Mouse (Mus musculus) c-Kit-positive CD71-positive TER-119-positive erythroid progenitor cells, embryonic 14.5 days (primary cell): ENCODE measurements at regions not wholly inside any gene's neighbourhood (a gene's known extent, or its start where the extent isn't known, plus 50 kb on each side); places are given as distances from the start of the nearest gene placed in this dataset.

Experiments used
- DNase-seq: peaks from one replicate; pipeline ENCODE4 v3.0.0-alpha.2; 2013; ENCODE audit warnings: low spot score

DNA sequence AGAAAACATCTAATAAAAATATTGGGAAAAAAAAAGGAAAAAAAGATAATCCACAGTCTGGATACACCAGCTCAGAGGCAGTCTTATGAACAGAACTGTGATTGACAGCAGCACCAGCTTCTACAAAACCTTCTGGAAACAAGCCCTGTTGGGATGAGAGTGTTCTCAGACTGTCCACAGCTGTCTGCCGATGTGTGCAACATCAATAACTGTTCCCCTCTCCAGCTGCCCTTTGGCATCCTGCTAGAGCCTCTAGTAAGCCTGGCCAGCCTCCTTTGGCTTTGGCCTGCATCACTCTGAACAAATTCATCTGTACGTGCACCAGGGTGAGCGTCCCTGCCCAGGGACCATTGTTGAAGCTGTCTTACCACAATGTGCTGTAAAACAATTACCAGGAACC, 137.0 kb upstream of the Irs2 start:
- DNase-seq = no peak

DNA sequence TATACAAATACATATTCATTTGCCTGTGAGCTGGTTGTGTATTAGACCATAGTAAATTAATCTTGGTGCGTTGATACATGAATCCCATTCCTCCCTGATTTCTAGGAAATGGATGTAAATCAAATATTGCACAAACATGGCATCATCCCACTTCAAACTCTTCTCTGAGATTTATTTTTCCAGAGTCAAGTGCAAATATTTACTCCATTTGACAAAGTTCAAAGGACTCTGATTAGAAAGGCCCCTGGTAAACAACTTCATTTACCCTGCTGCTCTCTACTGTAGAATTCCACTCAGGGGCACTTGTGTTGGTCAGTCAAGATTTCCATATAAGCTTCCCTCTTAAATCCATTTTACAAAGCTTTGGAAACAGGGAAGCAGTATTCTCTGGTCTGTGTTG, 132.3 kb upstream of the Irs2 start:
- no peak for DNase-seq

DNA sequence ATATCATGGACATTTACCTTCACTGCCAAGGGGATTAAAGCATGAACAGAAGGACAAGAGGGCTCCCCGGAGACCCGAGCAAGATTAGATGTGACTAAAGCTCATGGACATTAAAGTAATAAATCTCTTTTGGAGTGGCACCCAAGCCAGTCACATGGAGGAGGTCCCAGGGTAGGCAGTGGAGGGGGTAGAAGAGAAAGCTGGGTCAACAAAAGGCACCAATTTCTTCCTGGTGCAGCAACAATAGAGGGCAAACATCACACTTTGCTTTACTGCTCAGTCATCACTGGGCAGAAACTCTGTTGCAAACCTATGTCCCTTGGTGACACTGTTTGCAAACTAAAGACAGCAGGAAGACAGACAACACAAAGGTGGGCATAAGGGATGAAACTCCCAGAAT, 131.0 kb upstream of the Irs2 start:
- DNase-seq = no peak

DNA sequence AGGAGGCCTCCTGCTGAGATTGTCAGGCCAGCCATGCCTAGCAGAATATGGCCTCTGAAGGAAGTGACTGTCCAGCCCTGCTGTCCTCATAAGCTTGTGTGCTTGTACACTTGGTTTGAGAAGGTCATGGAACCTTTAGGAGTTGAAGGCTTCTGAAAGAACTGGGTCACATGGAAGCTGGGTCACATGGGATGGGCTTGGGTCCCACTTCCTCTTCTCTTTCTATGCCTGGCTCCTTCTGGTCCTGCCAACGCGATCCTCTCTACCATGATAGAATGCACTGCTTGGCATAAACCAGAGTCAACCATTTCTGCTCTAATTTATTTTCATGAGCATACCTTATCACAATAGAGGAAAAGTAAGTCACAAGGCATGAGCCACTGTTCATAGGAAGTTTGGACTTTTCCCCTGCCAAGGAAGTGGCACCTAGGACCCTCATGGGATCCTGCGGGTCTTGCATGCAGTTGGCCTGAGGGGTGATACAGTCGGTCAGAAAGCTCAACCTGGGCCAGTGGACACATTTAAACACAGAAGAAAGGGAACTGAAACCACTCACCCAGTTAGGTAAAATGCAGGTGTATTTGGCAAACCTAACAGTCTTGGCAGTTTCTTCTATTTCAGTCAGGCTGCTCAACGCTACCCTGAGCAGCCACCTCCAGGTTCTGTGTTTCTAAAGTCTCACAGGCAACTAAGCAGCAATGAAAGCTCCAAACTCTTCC, 130.2 kb upstream of the Irs2 start:
- no peak for DNase-seq

DNA sequence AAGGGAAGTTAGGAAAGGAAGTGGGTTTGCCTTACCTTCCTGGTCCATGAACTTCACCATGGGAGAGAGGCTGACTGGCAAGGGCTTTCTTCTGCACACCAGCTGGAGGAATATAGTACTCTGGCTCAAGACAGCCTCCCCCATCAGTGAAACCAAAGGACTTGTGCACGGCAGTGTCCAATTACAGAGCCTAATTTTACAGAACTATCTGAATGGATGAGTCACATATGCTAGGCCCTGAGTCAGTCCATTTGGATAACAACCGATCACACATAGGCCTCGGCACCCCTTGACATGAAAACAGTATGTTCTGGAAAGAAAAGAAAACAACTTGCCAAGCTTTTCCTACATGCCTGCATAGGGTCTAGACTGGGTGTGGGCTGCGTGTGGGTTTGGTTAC, 128.3 kb upstream of the Irs2 start:
- no peak for DNase-seq

DNA sequence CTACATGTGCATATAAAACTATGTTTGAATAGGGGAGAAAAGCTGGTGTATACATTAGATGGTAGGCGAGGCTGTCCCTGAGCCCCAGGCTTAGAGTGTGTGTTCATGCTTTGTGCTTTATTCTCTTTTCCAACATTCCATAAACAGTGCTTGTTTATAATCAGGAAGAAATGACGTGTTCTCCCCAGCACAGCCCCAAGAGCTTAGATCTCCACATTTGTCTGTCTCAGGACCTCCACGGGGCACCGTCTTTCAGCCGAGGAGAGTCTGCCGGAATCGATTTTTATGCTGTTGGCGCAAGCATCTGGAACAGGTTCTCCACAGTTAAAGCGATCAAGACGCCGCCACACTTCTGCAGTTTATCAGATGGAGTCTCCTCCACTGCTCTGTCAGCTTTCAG, 126.9 kb upstream of the Irs2 start:
- DNase-seq = no peak

DNA sequence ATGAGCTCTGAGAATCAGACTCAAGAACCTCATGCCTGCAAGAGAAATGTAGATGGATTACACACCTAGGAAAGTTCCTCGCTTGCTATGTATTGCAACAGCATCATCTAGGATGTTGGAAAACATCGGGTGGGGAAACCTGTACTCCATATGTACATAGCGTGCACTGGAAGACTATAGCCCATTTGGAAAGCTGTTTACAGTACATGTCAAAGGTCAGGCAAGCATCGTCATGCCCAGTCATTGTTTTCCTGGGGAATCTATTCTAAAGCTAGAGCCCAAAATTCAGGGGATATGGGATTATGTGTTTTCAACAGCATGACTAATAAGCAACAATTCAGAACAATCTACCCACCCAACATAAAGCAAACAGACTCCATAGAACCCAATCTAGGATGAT, 126.3 kb upstream of the Irs2 start:
- no peak for DNase-seq

DNA sequence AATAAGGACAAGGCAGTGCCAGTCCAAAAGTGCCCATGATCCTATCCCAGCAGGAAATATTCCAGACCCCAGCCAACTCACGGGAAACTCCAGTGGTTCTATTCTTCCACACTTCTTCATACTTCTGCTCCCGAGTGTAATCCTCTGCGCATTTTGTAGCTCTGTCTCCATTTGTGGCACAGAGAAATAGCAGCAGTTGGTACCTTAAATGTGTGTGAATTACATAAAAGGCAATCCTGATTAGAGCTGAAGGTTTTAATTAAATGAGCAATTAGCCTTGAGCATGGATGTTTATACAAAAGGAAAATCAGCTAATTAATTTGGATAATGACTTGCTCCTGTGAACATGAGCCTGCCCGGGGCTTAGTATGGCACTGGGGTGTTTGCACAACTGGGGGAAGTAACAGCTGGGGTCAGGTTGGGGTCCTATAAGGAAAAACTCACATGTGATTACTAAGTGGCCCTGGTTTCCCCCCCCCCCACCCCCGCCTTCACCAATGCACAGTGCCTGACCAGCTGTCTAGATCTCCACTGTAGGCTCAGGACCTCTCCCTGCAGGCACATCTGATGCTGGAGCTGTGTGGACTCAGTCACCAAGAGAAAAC, 110.9 kb upstream of the Irs2 start:
- no peak for DNase-seq

DNA sequence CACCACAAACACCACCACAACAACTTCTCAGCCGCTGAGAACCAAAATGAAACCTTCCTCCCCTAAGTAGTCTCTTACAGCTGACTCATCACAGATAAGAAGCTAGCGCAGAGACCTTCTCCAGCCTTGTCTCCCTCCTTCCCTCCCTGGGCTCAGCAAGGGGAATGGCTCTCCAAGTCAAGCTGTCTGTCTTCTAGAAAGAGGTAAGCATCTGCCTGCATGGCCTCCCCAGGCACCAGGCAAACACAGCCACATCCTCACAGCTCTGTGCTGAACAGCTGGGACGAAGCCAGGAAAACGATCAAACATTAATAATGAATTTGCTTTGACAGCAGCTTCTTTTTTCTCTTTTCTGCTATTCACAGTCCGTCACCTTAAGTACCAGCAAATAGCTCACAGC, 108.3 kb upstream of the Irs2 start:
- DNase-seq = no peak

DNA sequence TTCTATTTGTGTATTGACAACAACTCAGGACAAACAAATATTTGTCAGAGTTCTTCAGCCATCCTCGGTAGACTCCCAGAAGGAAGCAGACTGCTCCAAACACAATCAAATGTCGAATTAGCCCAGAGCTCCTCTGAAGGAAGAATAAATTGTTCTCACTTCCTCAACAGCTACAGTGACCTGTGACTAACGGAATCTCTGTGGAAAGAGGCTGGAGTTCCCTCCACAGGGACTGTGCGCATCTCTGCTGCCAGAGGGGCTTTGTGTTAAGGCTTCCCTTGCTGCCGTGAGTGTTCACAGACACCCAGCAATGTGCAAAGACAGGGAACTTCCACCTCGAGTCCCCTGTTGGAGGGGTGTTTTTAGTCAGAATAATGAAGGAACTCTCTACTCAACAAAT, 107.0 kb upstream of the Irs2 start:
- DNase-seq = no peak

DNA sequence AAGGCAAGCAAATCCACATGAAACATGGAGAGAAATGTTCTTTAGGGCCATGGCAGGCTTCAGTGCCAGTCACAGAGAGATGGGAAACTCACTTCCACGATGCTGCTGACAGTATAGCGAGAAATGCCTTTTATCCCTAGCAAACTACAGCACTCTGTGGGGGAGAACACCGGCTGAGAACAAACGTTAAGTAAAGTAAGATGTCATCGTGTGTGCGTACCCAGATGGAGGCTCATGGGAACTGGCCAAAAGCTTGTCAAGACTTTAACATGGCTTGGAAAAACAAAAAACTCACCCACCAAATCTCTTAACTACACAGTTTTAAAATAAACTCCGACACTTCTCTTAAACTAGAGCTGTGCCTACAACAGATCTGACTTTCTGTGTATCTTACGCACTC, 106.3 kb upstream of the Irs2 start:
- DNase-seq = no peak

DNA sequence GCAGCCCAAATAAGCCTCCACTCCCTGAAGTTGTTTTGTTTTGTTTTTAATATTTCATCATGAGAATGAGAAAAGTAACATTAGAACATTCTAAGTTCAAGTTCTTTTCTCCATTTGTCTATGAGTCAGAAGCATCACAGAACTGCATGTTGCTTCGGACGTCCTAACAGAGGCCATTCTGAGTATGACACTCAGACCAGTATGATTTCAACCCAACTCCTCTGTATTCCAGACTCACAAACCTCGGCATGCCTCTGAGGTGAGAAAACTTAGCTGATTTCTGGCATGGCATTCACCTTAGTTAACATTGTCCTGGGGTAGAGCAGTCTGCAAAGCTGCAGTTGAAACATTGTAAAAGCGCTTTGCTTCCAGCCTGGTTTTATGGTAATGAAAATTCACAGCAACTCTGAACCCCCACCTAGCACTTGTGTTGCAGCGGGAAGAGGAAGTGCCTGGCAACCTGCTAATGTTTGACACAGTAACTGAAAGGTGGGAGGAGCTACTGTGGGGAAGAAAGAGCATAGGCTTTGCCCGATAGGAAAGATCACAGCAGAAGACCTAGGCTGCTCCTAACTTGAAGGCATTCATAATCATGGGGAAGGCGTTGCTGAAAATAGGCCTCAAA, 104.8 kb upstream of the Irs2 start:
- no peak for DNase-seq

DNA sequence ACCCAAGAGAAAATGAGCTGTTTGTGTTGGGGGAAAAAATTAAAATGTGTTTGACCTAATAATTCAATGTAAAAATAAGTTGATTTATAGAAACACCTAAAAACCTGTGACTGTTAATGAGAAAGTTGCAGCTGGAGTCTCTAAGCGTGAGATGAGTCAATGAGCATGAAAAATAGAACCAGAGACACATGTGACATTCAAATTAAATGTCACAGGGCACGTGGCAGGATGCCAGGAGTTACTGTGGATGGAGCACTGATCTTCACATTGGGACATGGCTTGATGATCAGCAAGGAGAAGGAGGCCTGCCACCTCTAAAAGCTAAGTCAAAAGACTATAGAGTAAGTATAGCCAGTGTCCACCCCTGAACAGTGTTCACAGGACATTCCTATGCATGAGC, 103.7 kb upstream of the Irs2 start:
- DNase-seq = no peak

DNA sequence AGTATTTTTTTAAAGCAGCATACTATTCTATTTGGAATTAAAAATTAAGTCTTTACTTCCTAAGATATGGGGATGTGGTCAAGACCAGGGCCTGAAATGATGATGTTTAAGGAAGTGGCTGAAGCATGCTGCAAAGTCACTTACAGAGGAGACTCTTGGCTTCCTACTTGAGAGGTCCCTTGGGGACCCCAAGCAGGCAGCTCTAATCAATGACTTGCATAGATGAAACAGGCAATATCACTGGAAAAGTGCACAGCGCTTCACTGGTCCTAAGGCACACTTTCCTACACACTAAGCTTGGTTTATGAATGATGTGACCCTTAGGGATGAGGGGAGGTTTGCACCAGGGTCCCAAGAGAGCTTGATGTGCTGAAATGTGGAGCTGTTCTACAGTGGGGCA, 99.2 kb upstream of the Irs2 start:
- DNase-seq = no peak

DNA sequence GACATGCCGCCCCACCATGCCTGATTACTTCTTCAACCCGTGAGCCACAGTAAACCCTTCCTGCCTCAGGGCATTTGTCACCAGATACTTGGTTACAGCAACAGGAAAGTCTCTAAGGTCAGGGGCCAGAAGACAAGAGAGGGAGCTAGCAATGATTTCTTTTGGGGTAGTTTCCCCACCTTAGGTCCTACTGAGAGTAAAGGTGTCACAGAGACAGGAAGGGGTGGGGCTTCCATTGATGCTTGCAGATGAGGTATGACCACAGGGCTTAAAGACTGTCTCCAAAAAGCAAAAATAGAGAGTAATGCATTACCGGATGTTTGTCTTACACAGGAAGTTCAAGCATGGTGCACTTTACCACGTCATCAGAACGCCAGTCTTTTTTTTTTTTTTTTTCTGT, 98.8 kb upstream of the Irs2 start:
- DNase-seq = no peak

DNA sequence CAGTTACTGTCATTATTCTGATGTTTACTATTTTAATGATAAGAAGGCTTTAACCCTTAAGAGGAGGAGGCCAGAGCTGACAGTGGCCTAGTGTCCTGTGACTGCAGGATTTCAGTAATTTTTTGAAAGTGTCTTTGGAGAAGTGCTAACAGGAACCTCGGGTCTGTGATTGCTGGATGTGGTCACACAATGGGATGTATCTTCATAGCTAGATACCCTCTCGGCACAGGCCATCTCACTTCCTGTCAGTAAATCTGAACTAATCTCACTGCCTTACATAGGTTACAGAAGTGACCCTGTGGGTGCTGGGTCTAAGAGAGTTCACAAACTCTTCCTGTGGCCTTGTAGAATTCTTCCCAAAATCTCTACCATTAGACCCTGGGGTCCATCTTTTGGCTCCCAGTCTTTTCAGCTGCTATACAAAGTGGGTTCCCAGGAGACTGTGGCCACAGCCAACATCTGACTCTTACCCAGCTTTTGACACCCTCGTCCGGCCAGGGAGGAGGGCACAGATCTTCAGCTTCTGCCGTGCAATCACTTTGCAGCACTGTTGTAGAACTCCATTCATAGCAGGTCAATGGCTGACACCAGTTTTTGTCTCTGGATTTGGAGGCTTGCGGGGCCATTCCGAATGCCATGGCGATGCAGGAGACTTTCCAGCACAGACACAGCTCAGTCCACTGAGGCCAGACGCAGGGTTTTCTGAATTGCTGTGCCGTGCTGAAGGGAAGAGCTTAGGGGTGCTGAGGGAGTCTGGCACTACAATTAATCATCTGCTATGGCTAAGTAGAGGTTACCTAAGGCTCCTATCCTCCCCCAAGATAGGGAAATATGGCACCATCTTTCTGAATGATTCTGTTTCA, 95.7 kb upstream of the Irs2 start:
- DNase-seq = no peak

DNA sequence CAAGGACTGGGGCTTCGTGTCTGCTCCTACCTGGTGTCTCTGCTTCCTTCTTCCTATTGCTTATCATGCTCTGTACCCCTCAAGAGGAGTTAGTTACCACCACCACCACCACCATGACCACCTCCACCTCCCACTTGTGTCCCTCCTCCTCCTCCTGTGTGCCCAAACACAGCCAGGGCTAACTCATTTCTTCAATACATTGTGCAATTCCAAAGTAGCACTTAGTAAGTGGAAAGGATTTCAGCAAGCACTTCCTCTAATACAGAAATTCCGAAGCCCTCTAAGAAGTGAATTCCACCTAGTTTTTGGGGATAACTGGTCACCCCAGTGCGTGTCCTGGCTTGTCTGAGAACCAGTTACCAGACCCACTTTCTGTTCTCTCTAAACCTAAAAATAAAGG, 92.1 kb upstream of the Irs2 start:
- DNase-seq = no peak

DNA sequence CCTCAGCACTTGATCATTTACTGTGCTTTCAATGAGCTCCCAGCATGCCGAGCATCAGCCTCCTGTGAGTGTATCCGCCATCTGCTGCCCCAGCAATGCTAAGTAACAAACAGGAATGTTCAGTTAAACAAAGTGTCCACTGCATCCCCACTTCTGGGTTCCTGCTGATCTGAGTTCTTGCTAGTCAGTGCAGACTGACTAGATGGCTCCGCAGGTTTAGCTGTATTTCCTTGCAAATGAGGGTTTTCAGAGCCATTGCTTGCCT, 91.3 kb upstream of the Irs2 start:
- no peak for DNase-seq

DNA sequence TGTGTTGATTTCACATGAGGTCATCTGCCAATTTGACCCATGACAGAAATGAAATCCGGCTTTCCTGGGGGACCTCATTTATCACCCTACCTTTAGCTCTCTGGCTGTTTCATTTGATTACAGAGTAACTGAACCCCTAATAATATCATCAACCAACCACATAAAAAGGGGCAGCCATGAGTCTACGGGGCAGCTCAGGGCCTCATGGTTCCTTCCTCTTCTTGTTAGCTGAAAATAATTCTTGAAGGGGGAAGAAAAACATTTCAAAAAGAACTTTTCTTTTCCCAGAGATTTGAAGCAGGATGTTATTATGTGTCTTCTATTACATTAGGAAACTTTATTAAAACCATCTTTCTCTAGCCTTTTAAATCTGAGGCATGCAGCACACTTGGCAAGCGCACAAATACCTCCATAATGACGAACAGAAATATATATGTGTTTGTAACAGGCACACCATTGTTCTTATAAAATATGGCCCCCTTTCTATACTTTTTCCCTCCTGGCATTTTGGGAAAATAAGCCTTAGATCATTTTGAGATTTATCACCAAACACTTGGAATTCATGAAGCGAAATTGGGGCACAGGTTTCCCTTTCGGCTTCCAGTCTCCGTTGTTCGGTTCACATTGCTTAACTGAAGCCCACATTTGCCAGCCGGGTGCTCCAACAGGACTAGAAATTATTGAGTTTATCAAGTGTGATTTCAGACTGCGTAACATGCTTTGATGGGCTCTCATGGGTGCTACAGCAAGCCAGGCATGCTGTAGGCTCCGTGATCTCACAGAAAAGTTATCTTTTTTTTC, 90.7 kb upstream of the Irs2 start:
- DNase-seq = no peak

DNA sequence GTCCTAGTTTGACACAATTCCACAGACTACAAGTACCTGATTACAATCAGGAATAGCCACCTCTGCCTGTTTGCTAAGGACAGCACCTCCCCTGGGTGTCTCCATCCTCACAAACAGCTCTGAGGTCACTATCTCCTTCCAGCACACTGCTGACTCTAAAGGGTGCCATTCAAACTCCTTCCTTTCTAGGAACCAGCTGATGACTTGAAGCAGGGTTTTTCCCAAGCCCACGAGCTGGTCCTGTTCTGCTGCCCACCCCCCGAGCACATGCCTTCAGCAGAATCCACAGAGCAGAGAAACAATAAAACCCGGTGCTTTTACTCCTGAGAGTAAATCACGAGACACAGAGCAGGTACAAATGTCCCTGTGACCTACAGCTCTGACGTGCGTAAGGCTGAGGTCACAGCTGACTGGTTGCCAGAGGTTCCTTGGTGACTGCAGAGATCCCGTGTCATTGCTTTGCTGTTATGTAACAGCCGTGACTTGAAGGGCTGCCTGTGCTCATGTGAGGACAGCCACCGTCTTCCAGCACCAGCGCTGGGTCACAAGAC, 90.0 kb upstream of the Irs2 start:
- no peak for DNase-seq

DNA sequence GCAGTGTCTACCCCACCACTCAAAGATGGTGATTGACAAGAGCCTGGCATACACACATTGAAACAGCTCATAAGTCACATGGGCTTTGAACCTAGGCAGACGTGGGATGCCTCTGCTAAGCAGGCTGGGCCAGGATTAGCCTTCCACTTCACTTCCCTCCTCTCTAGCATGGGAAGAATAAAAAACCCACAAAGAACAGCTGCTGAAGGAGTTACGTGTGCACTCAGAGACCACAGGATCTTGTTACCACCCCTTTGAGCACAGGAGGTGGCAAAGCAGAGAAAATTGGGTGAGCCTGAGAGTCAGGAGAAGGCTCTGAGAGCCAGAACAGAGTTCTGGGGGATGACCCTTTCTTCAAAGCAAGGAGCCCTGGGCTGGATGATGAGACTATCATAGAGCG, 89.6 kb upstream of the Irs2 start:
- no peak for DNase-seq

DNA sequence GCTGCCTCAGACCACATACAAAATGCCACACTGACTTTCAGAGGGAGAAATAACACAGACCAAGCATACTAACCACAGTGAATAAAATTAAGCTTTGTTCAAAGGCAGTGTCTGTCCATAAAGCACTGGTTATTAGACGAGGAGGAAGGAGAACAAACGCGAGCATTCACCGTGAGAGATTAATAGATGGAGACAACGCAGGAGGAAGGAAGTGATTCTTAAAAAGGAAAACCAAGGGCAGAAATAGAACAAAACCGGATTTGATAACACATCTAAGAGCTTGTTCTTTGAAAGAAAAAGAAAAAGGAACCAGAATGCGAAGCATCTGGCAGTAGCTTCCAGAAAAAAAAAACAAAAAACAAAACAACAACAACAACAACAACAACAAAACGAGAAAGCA, 86.3 kb upstream of the Irs2 start:
- no peak for DNase-seq
